Mouse (Mus musculus): ENCODE measurements at regions not wholly inside any gene's neighbourhood (a gene's known extent, or its start where the extent isn't known, plus 50 kb on each side); places are given as distances from the start of the nearest gene placed in this dataset.
"Not testable (repeated sequence)": the region's sequence is repeated elsewhere in the genome, so short reads cannot be mapped to it uniquely, and the experiment has no call there.

GRCm38 (mm10) chrX:17505692-17506091 is 66.4 kb downstream of the Fundc1 start:
- H3K9ac ChIP-seq (replicated peaks; ENCODE audit: low read depth, low read length): no peak overlapping the region
- no peak overlapping the region for H3K27ac ChIP-seq (ENCODE audit: low read length)
- H3K9me3 ChIP-seq (ENCODE audit: control insufficient read depth, low read length): no peaks in the 10 kb centered on the region
- no peaks in the 10 kb centered on the region for H3K36me3 ChIP-seq (ENCODE audit: control insufficient read depth, insufficient read depth)
- no peak for ATAC-seq
- H3K4me1 ChIP-seq (replicated peaks; ENCODE audit: control insufficient read depth, insufficient read depth, low read length): no peaks in the 10 kb centered on the region
- H3K4me3 ChIP-seq (replicated peaks; ENCODE audit: low read length): no peak overlapping the region
- WGBS: 66% methylated on average over 2 of the region's 2 CpGs
- H3K4me2 ChIP-seq (ENCODE audit: low read length): no peak overlapping the region
- no peaks in the 10 kb centered on the region for H3K27me3 ChIP-seq (replicated peaks; ENCODE audit: control insufficient read depth, insufficient read depth, low read length)

GRCm38 (mm10) chrX:17473129-17473528 is 99.0 kb downstream of the Fundc1 start:
- H3K36me3 ChIP-seq (ENCODE audit: control insufficient read depth, insufficient read depth); H3K9me3 ChIP-seq (ENCODE audit: control insufficient read depth, low read length); H3K27me3 ChIP-seq (replicated peaks; ENCODE audit: control insufficient read depth, insufficient read depth, low read length); H3K27ac ChIP-seq (ENCODE audit: low read length); H3K4me1 ChIP-seq (replicated peaks; ENCODE audit: control insufficient read depth, insufficient read depth, low read length); ATAC-seq; H3K4me2 ChIP-seq (ENCODE audit: low read length); H3K9ac ChIP-seq (replicated peaks; ENCODE audit: low read depth, low read length); H3K4me3 ChIP-seq (replicated peaks; ENCODE audit: low read length): not testable (repeated sequence)
- 48% methylated on average over 3 of the region's 3 CpGs for WGBS

- no peaks in the 10 kb centered on the region for H3K36me3 ChIP-seq (ENCODE audit: control insufficient read depth, insufficient read depth)
- ATAC-seq: no peak
- WGBS: 44% methylated on average over 2 of the region's 2 CpGs
- no peak overlapping the region for H3K27ac ChIP-seq (ENCODE audit: low read length)
- H3K27me3 ChIP-seq (replicated peaks; ENCODE audit: control insufficient read depth, insufficient read depth, low read length): no peaks in the 10 kb centered on the region
- no peak overlapping the region for H3K9ac ChIP-seq (replicated peaks; ENCODE audit: low read depth, low read length)
- H3K4me1 ChIP-seq (replicated peaks; ENCODE audit: control insufficient read depth, insufficient read depth, low read length): no peaks in the 10 kb centered on the region
- H3K4me3 ChIP-seq (replicated peaks; ENCODE audit: low read length): no peak overlapping the region
- no peaks in the 10 kb centered on the region for H3K9me3 ChIP-seq (ENCODE audit: control insufficient read depth, low read length)
- no peak overlapping the region for H3K4me2 ChIP-seq (ENCODE audit: low read length)
Observed at GRCm38 (mm10) chrX:17456515-17456914, 115.6 kb downstream of the Fundc1 start.

GRCm38 (mm10) chrX:17415163-17415562 is 96.0 kb upstream of the Efhc2 start:
- Histone ChIP-seq H3K9ac (replicated peaks; ENCODE audit: low read depth, low read length) (no peak overlapping the region), H3K27me3 (replicated peaks; ENCODE audit: control insufficient read depth, insufficient read depth, low read length) (no peaks in the 10 kb centered on the region), H3K4me3 (replicated peaks; ENCODE audit: low read length) (no peak overlapping the region), H3K4me1 (replicated peaks; ENCODE audit: control insufficient read depth, insufficient read depth, low read length) (no peaks in the 10 kb centered on the region), H3K4me2 (ENCODE audit: low read length) (no peak overlapping the region), H3K27ac (ENCODE audit: low read length) (no peak overlapping the region), H3K9me3 (ENCODE audit: control insufficient read depth, low read length) (no peaks in the 10 kb centered on the region), H3K36me3 (ENCODE audit: control insufficient read depth, insufficient read depth) (no peaks in the 10 kb centered on the region)
- whole genome bisulfite sequencing: 64% methylated on average over 4 of the region's 4 CpGs
- ATAC-seq: peak; percentile 66

- Histone ChIP-seq H3K4me1 (replicated peaks; ENCODE audit: control insufficient read depth, insufficient read depth, low read length) (no peaks in the 10 kb centered on the region), H3K9ac (replicated peaks; ENCODE audit: low read depth, low read length) (no peak overlapping the region), H3K27ac (ENCODE audit: low read length) (no peak overlapping the region), H3K4me3 (replicated peaks; ENCODE audit: low read length) (no peak overlapping the region), H3K27me3 (replicated peaks; ENCODE audit: control insufficient read depth, insufficient read depth, low read length) (no peaks in the 10 kb centered on the region), H3K4me2 (ENCODE audit: low read length) (no peak overlapping the region), H3K9me3 (ENCODE audit: control insufficient read depth, low read length) (no peaks in the 10 kb centered on the region), H3K36me3 (ENCODE audit: control insufficient read depth, insufficient read depth) (no peaks in the 10 kb centered on the region)
- WGBS: 69% methylated on average over 2 of the region's 2 CpGs
- no peak for ATAC-seq
Observed at GRCm38 (mm10) chrX:17404271-17404670, 85.1 kb upstream of the Efhc2 start.
